In the genomic region with DNA sequence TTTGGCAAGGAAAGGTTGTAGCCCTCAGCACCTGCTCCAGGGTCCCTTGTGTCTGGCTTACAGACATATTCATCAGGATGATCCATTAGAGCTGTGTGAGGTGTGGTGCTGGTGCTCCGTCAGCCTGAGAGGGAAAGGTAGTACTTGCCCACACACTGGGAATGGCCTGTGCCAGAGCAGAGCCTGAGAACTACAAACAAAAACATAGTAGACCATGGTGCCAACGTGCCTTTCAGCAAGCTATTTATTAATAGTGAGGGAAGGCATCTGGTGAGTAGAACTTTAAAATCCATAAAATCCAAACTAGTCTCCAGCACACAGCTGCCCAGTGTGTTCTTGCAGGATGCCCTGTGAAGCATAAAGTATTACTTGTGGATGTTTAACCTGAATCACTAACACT, we compare ENCODE assay signal across 13 mouse cellular contexts.
"Had no signal": no experiment of that assay in that cellular context is flagged by ENCODE, and none has a peak within 500 bp of the region (broad histone marks: within the 10 kb centered on the region; RNA-seq: fewer than 3 reads in every experiment).

No protein-coding gene starts in this region.

- H3K27me3 ChIP-seq: hindbrain, embryonic 15.5 days; limb, embryonic 13.5 days; midbrain, embryonic 13.5 days; neural tube, embryonic 12.5 days; stomach, embryonic 15.5 days had no signal

- ATAC-seq: intestine, embryonic 16.5 days; midbrain, embryonic 13.5 days had no signal

- H3K4me3 ChIP-seq: hindbrain, embryonic 15.5 days; limb, embryonic 13.5 days; midbrain, embryonic 13.5 days; myocyte; neural tube, embryonic 12.5 days; stomach, embryonic 15.5 days had no signal

- H3K4me2 ChIP-seq: hindbrain, embryonic 15.5 days; limb, embryonic 13.5 days; midbrain, embryonic 13.5 days; neural tube, embryonic 12.5 days; stomach, embryonic 15.5 days had no signal

- H3K9me3 ChIP-seq: hindbrain, embryonic 15.5 days; limb, embryonic 13.5 days; midbrain, embryonic 13.5 days; neural tube, embryonic 12.5 days; stomach, embryonic 15.5 days had no signal

- DNase-seq: left cerebral cortex, postnatal 4 days; lung, adult 18-20 months; retina, postnatal 1 day; right cerebral cortex, postnatal 4 days; thymus, postnatal 14 days had no signal

- H3K27ac ChIP-seq: hindbrain, embryonic 15.5 days; limb, embryonic 13.5 days; liver, embryonic 14.5 days; midbrain, embryonic 13.5 days; neural tube, embryonic 12.5 days; stomach, embryonic 15.5 days had no signal

- H3K36me3 ChIP-seq: hindbrain, embryonic 15.5 days; limb, embryonic 13.5 days; midbrain, embryonic 13.5 days; neural tube, embryonic 12.5 days; stomach, embryonic 15.5 days had no signal

- H3K4me1 ChIP-seq: hindbrain, embryonic 15.5 days; limb, embryonic 13.5 days; midbrain, embryonic 13.5 days; neural tube, embryonic 12.5 days; stomach, embryonic 15.5 days had no signal

- H3K9ac ChIP-seq: hindbrain, embryonic 15.5 days; limb, embryonic 13.5 days; liver, embryonic 14.5 days; midbrain, embryonic 13.5 days; neural tube, embryonic 12.5 days; stomach, embryonic 15.5 days had no signal
